Mouse (Mus musculus) intestine, embryonic 14.5 days (tissue): ENCODE data around the gene Msrb1. TPM values are rescaled to one million over a fixed set of nuclear protein-coding genes. Genes with fewer than 3 reads are reported as not detected.

Experiments
- ATAC-seq: fragments of 200-750 bp; cut with Nextera tagmentation; replicated peaks from 2 replicates; pipeline ENCODE4 v1.8.0; 2017; ENCODE audit warnings: low read depth, moderate number of reproducible peaks, moderate TSS enrichment, moderate library complexity; ENCODE audit not compliant: low FRiP score, low TSS enrichment
- DNase-seq: peaks from one replicate; pipeline ENCODE4 v3.0.0-alpha.2; 2018; ENCODE audit warnings: low spot score
- H3K27ac ChIP-seq: fragments of 300-500 bp; sonication (generic); 2 replicates; pipeline ENCODE4 v1.5.1; 2014; ENCODE audit warnings: low read depth, mild to moderate bottlenecking, control low read depth
- H3K27me3 ChIP-seq: fragments of 300-500 bp; sonication (generic); replicated peaks from 2 replicates; pipeline ENCODE4 v1.6.1; 2014; ENCODE audit warnings: low read length, control low read depth; ENCODE audit not compliant: control insufficient read depth, insufficient read depth
- H3K36me3 ChIP-seq: fragments of 300-500 bp; sonication (generic); 2 replicates; pipeline ENCODE4 v1.6.1; 2014; ENCODE audit warnings: low read length, control low read depth; ENCODE audit not compliant: control insufficient read depth, insufficient read depth
- H3K4me1 ChIP-seq: fragments of 300-500 bp; sonication (generic); replicated peaks from 2 replicates; pipeline ENCODE4 v1.6.1; 2014; ENCODE audit warnings: low read length, control low read depth, mixed read lengths; ENCODE audit not compliant: control insufficient read depth, insufficient read depth
- H3K4me2 ChIP-seq: fragments of 300-500 bp; sonication (generic); 2 replicates; pipeline ENCODE4 v1.6.1; 2014; ENCODE audit warnings: low read length
- H3K4me3 ChIP-seq: fragments of 300-500 bp; sonication (generic); 2 replicates; pipeline ENCODE4 v1.5.1; 2014; ENCODE audit warnings: low read depth, low read length, control low read depth, mixed read lengths
- H3K9ac ChIP-seq: fragments of 300-500 bp; sonication (generic); 2 replicates; pipeline ENCODE4 v1.6.1; 2014; ENCODE audit warnings: mild to moderate bottlenecking, low read length
- H3K9me3 ChIP-seq: fragments of 300-500 bp; sonication (generic); 2 replicates; pipeline ENCODE4 v1.6.1; 2016; ENCODE audit warnings: low read length, control low read depth; ENCODE audit not compliant: control insufficient read depth
- WGBS: fragments of 180-500 bp; shearing (Covaris S2); extraction: QIAGEN DNeasy Blood & Tissue Kit; methylation state at CpG from one replicate; pipeline ENCODE4 v1.1.7; 2014; 5-methylcytosine and 5-hydroxymethylcytosine counted together
- polyA plus RNA-seq: library from polyadenylated mRNA; unstranded; fragments of >200 nt; fragmentation: Nextera tagmentation; extraction: Ambion mirVana; gene quantifications from 2 replicates; pipeline ENCODE4 v1.2.1, GENCODE M21; 2014

Gene Msrb1
- polyA plus RNA-seq, 1 experiment from 2014 or later = 32.3 TPM

- H3K4me2 ChIP-seq = no peak overlapping the region
- no peak for ATAC-seq
- H3K9me3 ChIP-seq = no peaks in the 10 kb centered on the region
- H3K27me3 ChIP-seq = no peaks in the 10 kb centered on the region
- no peak overlapping the region for H3K4me3 ChIP-seq
- peaks cover 4% of the 10 kb centered on the region; the same call in 1 of the 2 replicates for H3K4me1 ChIP-seq
- no peak for DNase-seq
- 82% methylated on average over 12 of the region's 12 CpGs for WGBS
- no peaks in the 10 kb centered on the region for H3K36me3 ChIP-seq
- no peak overlapping the region for H3K9ac ChIP-seq
- no peak overlapping the region for H3K27ac ChIP-seq
These were observed 4.1 kb upstream of the Msrb1 start for GRCm38 (mm10) chr17:24732233-24732935.

- Histone ChIP-seq H3K4me2 (no peak overlapping the region), H3K4me3 (no peak overlapping the region), H3K36me3 (no peaks in the 10 kb centered on the region), H3K27me3 (no peaks in the 10 kb centered on the region), H3K9me3 (no peaks in the 10 kb centered on the region), H3K9ac (no peak overlapping the region), H3K4me1 (peaks cover 7% of the 10 kb centered on the region; the same call in 1 of the 2 replicates), H3K27ac (no peak overlapping the region)
- ATAC-seq = no peak
- DNase-seq = no peak
- WGBS = 91% methylated on average over 21 of the region's 21 CpGs
These were observed 2.9 kb upstream of the Msrb1 start for GRCm38 (mm10) chr17:24733434-24734050.

DNA sequence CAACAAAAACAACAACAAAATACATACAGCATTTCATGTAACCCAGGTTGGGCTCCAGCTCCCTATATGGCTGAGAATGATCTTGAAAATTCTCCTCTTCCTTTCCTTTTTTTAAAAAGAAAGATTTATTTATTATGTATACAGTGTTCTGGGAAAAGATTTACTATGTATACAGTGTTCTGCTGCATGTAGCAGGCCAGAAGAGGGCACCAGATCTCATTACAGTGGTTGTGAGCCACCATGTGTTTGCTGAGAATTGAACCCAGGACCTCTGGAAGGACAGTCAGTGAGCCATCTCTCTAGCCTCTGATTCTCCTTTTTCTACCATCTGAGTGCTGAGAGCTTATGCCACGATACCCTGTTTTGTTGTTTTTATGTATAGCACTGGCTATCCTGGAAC, 1.9 kb upstream of the Msrb1 start:
- H3K4me1 ChIP-seq = peaks cover 7% of the 10 kb centered on the region; the same call in 1 of the 2 replicates
- no peak overlapping the region for H3K27ac ChIP-seq
- no peaks in the 10 kb centered on the region for H3K36me3 ChIP-seq
- 90% methylated on average over 1 of the region's 1 CpGs for WGBS
- DNase-seq = no peak
- no peaks in the 10 kb centered on the region for H3K9me3 ChIP-seq
- H3K9ac ChIP-seq = no peak overlapping the region
- no peak for ATAC-seq
- H3K4me2 ChIP-seq = no peak overlapping the region
- no peak overlapping the region for H3K4me3 ChIP-seq
- H3K27me3 ChIP-seq = no peaks in the 10 kb centered on the region

- Histone ChIP-seq H3K9me3 (no peaks in the 10 kb centered on the region), H3K4me2 (peak overlapping the region; percentile 82), H3K9ac (no peak overlapping the region), H3K27ac (peak overlapping the region; percentile 60; the same call in 1 of the 2 replicates), H3K27me3 (no peaks in the 10 kb centered on the region), H3K36me3 (0 out of 2 replicates have a peak, but pooled peaks cover 4% of the 10 kb centered on the region), H3K4me3 (no peak overlapping the region), H3K4me1 (peaks cover 7% of the 10 kb centered on the region; the same call in 1 of the 2 replicates)
- WGBS = 92% methylated on average over 7 of the region's 7 CpGs
- ATAC-seq (no peak), DNase-seq (no peak)
These were observed 996 bp upstream of the Msrb1 start for GRCm38 (mm10) chr17:24735446-24735845.

- no peak overlapping the region for H3K27ac ChIP-seq
These were observed 831 bp downstream of the Msrb1 start for GRCm38 (mm10) chr17:24737135-24737810.

GRCm38 (mm10) chr17:24738238-24738637, 1.8 kb downstream of the Msrb1 start:
- no peak for DNase-seq
- Histone ChIP-seq H3K9ac (no peak overlapping the region), H3K4me1 (peaks cover 7% of the 10 kb centered on the region; the same call in 1 of the 2 replicates), H3K36me3 (peaks cover 15% of the 10 kb centered on the region; the same call in 1 of the 2 replicates), H3K4me2 (no peak overlapping the region), H3K27ac (no peak overlapping the region), H3K4me3 (no peak overlapping the region), H3K9me3 (no peaks in the 10 kb centered on the region), H3K27me3 (no peaks in the 10 kb centered on the region)
- 82% methylated on average over 4 of the region's 4 CpGs for WGBS
- ATAC-seq = no peak

More at GRCm38 (mm10) chr17:24737135-24737810, 831 bp downstream of the Msrb1 start:
- H3K36me3 ChIP-seq = peaks cover 15% of the 10 kb centered on the region; the same call in 1 of the 2 replicates
- H3K9me3 ChIP-seq = no peaks in the 10 kb centered on the region
- peak overlapping the region; percentile 61 for H3K4me3 ChIP-seq
- no peaks in the 10 kb centered on the region for H3K27me3 ChIP-seq
- peak overlapping the region; percentile 82 for H3K4me2 ChIP-seq
- no peak for ATAC-seq
- peak overlapping the region; percentile 65 for H3K9ac ChIP-seq
- DNase-seq = no peak
- WGBS = 28% methylated on average over 8 of the region's 8 CpGs
- peaks cover 7% of the 10 kb centered on the region; the same call in 1 of the 2 replicates for H3K4me1 ChIP-seq

- Histone ChIP-seq H3K36me3 (peaks cover 15% of the 10 kb centered on the region; the same call in 1 of the 2 replicates), H3K9ac (no peak overlapping the region), H3K4me3 (no peak overlapping the region), H3K4me2 (no peak overlapping the region), H3K27ac (no peak overlapping the region), H3K4me1 (peaks cover 7% of the 10 kb centered on the region; the same call in 1 of the 2 replicates), H3K27me3 (no peaks in the 10 kb centered on the region), H3K9me3 (no peaks in the 10 kb centered on the region)
- ATAC-seq (no peak), DNase-seq (no peak)
- WGBS = 73% methylated on average over 8 of the region's 8 CpGs
These were observed 3.5 kb downstream of the Msrb1 start for GRCm38 (mm10) chr17:24739926-24740325.

DNA sequence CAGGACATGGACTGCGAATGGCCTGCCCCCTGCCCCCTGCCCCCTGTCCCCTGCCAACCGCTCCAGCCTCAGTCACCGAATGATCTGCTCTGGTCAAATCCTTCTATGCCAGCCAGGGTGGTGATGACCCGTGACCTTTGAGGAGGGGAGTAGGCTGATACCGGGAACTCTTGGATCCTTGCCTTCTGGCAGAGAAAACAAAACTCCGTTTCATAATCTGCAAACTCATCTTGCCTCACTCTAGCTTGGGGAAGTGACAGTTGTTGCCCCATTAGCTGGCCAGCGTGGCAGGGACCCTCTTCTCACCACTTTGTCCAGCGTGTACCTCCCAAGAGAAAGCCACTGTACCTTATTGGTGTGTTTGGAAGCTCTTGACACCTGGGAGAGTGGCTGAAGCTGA, 5.9 kb downstream of the Msrb1 start:
- H3K9me3 ChIP-seq = no peaks in the 10 kb centered on the region
- H3K36me3 ChIP-seq = peaks cover 15% of the 10 kb centered on the region; the same call in 1 of the 2 replicates
- H3K4me3 ChIP-seq = no peak overlapping the region
- H3K4me1 ChIP-seq = peaks cover 6% of the 10 kb centered on the region; the same call in 1 of the 2 replicates
- WGBS = 79% methylated on average over 8 of the region's 8 CpGs
- no peak overlapping the region for H3K27ac ChIP-seq
- ATAC-seq (no peak), DNase-seq (no peak)
- no peak overlapping the region for H3K9ac ChIP-seq
- H3K27me3 ChIP-seq = no peaks in the 10 kb centered on the region
- H3K4me2 ChIP-seq = no peak overlapping the region
